Mouse (Mus musculus) bone marrow macrophage, adult 2 months (primary cell): ENCODE data around the gene Dap3. TPM values are rescaled to one million over a fixed set of nuclear protein-coding genes. Genes with fewer than 3 reads are reported as not detected.

Experiments used
- H3K27ac ChIP-seq: 2 replicates; pipeline ENCODE4 v1.5.1; 2012; ENCODE audit warnings: low read depth, low read length; ENCODE audit not compliant: insufficient read depth
- H3K4me1 ChIP-seq: 2 replicates; pipeline ENCODE4 v1.6.1; 2012; ENCODE audit warnings: low read length; ENCODE audit not compliant: control insufficient read depth, insufficient read depth
- H3K4me3 ChIP-seq: 2 replicates; pipeline ENCODE4 v1.5.1; 2012; ENCODE audit warnings: mild to moderate bottlenecking, low read length, moderate library complexity; ENCODE audit not compliant: insufficient read depth
- CTCF ChIP-seq: IDR thresholded peaks from 2 replicates; pipeline ENCODE4 v1.5.1; 2012; ENCODE audit warnings: low read depth, mild to moderate bottlenecking, low read length, moderate library complexity
- POLR2A ChIP-seq: IDR thresholded peaks from 2 replicates; pipeline ENCODE4 v1.6.1; 2012; ENCODE audit warnings: mild to moderate bottlenecking, low read depth, low read length, borderline replicate concordance
- polyA plus RNA-seq: library from polyadenylated mRNA; stranded (reverse); fragments of >200 nt; gene quantifications from 2 replicates; pipeline ENCODE4 v1.2.4, GENCODE M21; 2012; ENCODE audit not compliant: missing spikeins, insufficient read depth, insufficient read length

Dap3 gene
- polyA plus RNA-seq, 1 experiment: 62.1 TPM

GRCm38 (mm10) chr3:88949786-88950575 is 1.0 kb downstream of the Dap3 start:
- Histone ChIP-seq H3K4me3 (peak overlapping the region; percentile 86), H3K27ac (peak overlapping the region; percentile 92), H3K4me1 (peaks cover 18% of the 10 kb centered on the region)
- TF ChIP-seq POLR2A (0 out of 2 replicates have a peak, but pooled peaks have one; percentile 7), CTCF (no peak)

- no peak overlapping the region for H3K27ac ChIP-seq
- peaks cover 4% of the 10 kb centered on the region for H3K4me1 ChIP-seq
- TF ChIP-seq CTCF: no peak
- no peak for TF ChIP-seq POLR2A
- no peak overlapping the region for H3K4me3 ChIP-seq
Measured at GRCm38 (mm10) chr3:88944109-88944508, 6.9 kb downstream of the Dap3 start.

GRCm38 (mm10) chr3:88942316-88942880 is 8.6 kb downstream of the Dap3 start:
- no peak for TF ChIP-seq POLR2A
- TF ChIP-seq CTCF: no peak
- H3K27ac ChIP-seq: no peak overlapping the region
- no peak overlapping the region for H3K4me3 ChIP-seq
- peaks cover 1% of the 10 kb centered on the region for H3K4me1 ChIP-seq

- no peaks in the 10 kb centered on the region for H3K4me1 ChIP-seq
- TF ChIP-seq CTCF: peak; percentile 30; the same call in 1 of the 2 replicates
- no peak for TF ChIP-seq POLR2A
- no peak overlapping the region for H3K4me3 ChIP-seq
- no peak overlapping the region for H3K27ac ChIP-seq
Measured at GRCm38 (mm10) chr3:88939749-88940148, 11.2 kb downstream of the Dap3 start.

GRCm38 (mm10) chr3:88939071-88939470 is 11.9 kb downstream of the Dap3 start:
- Histone ChIP-seq H3K4me1 (no peaks in the 10 kb centered on the region), H3K4me3 (no peak overlapping the region), H3K27ac (no peak overlapping the region)
- TF ChIP-seq CTCF: 0 out of 2 replicates have a peak, but pooled peaks have one; percentile 14
- no peak for TF ChIP-seq POLR2A

GRCm38 (mm10) chr3:88929501-88929900 is 21.5 kb downstream of the Dap3 start:
- H3K27ac ChIP-seq: no peak overlapping the region
- TF ChIP-seq CTCF (no peak), POLR2A (no peak)
- no peaks in the 10 kb centered on the region for H3K4me1 ChIP-seq

GRCm38 (mm10) chr3:88925651-88926050 is 25.3 kb downstream of the Dap3 start:
- TF ChIP-seq CTCF (no peak), POLR2A (no peak)
- Histone ChIP-seq H3K4me1 (no peaks in the 10 kb centered on the region), H3K27ac (no peak overlapping the region)

More at GRCm38 (mm10) chr3:88929501-88929900, 21.5 kb downstream of the Dap3 start:
- H3K4me3 ChIP-seq: no peak overlapping the region

GRCm38 (mm10) chr3:88923989-88924591 is 26.9 kb downstream of the Dap3 start:
- H3K4me1 ChIP-seq: no peaks in the 10 kb centered on the region
- no peak overlapping the region for H3K27ac ChIP-seq
- no peak overlapping the region for H3K4me3 ChIP-seq
- TF ChIP-seq CTCF: no peak
- no peak for TF ChIP-seq POLR2A

More at GRCm38 (mm10) chr3:88925651-88926050, 25.3 kb downstream of the Dap3 start:
- H3K4me3 ChIP-seq: no peak overlapping the region

GRCm38 (mm10) chr3:88921411-88921810 is 29.6 kb downstream of the Dap3 start:
- Histone ChIP-seq H3K27ac (no peak overlapping the region), H3K4me1 (no peaks in the 10 kb centered on the region), H3K4me3 (no peak overlapping the region)
- no peak for TF ChIP-seq CTCF
- TF ChIP-seq POLR2A: no peak
